Mouse (Mus musculus) bone marrow macrophage, adult 2 months (primary cell): ENCODE data around the gene Cpt1b. TPM values are rescaled to one million over a fixed set of nuclear protein-coding genes. Genes with fewer than 3 reads are reported as not detected.
A peak's percentile ranks its signal among the peaks of the same experiment; 100 is the strongest.

Experiments
- H3K27ac ChIP-seq: 2 replicates; pipeline ENCODE4 v1.5.1; 2012; ENCODE audit warnings: low read depth, low read length; ENCODE audit not compliant: insufficient read depth
- H3K4me1 ChIP-seq: 2 replicates; pipeline ENCODE4 v1.6.1; 2012; ENCODE audit warnings: low read length; ENCODE audit not compliant: control insufficient read depth, insufficient read depth
- H3K4me3 ChIP-seq: 2 replicates; pipeline ENCODE4 v1.5.1; 2012; ENCODE audit warnings: mild to moderate bottlenecking, low read length, moderate library complexity; ENCODE audit not compliant: insufficient read depth
- CTCF ChIP-seq: IDR thresholded peaks from 2 replicates; pipeline ENCODE4 v1.5.1; 2012; ENCODE audit warnings: low read depth, mild to moderate bottlenecking, low read length, moderate library complexity
- POLR2A ChIP-seq: IDR thresholded peaks from 2 replicates; pipeline ENCODE4 v1.6.1; 2012; ENCODE audit warnings: mild to moderate bottlenecking, low read depth, low read length, borderline replicate concordance
- polyA plus RNA-seq: library from polyadenylated mRNA; stranded (reverse); fragments of >200 nt; gene quantifications from 2 replicates; pipeline ENCODE4 v1.2.4, GENCODE M21; 2012; ENCODE audit not compliant: missing spikeins, insufficient read depth, insufficient read length

Cpt1b gene
- polyA plus RNA-seq, 1 experiment, result 2.0 TPM

DNA sequence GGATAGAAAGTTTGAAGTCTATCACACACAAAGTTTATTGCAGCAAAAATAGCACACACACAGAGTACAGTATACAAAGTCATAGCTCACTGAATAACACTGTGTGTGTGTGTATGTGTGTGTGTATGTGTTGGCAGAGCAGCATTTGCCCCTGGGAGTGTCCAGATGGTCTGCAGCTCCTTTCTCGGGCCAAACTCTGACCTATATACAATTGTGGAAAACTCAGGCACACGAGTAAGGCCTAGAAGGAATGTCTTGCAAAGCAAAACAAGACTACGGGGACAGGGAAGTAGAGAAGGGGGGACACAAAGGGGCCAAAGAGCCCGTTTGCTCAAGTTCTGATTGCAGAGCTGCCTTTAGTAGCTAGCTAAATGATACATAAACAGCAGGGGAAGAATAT lies 7.3 kb upstream of the Cpt1b start:
- TF ChIP-seq CTCF (no peak), POLR2A (no peak)
- peaks cover 12% of the 10 kb centered on the region for H3K4me1 ChIP-seq
- no peak overlapping the region for H3K4me3 ChIP-seq
- no peak overlapping the region for H3K27ac ChIP-seq

DNA sequence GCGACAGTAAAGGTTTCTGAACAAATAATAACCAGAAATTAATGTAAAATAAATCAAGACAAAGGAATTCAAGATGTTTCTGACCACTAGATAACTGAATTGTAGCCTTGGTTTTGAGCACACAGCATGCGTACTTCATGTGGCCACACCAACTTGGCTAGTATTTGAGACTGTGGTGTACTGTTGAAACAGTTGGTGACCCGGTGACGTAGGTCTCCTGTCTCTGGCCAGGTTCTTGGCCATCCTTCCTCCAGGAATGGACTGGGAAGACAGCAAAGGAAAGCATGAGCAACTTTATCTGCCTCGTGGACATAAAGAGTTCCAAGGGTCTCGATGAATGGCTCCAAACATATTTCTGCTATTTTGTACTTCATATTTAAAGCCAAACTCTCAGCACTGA lies 6.1 kb upstream of the Cpt1b start:
- no peak for TF ChIP-seq POLR2A
- TF ChIP-seq CTCF, result no peak
- no peak overlapping the region for H3K4me3 ChIP-seq
- H3K4me1 ChIP-seq, result peaks cover 24% of the 10 kb centered on the region
- H3K27ac ChIP-seq, result no peak overlapping the region

DNA sequence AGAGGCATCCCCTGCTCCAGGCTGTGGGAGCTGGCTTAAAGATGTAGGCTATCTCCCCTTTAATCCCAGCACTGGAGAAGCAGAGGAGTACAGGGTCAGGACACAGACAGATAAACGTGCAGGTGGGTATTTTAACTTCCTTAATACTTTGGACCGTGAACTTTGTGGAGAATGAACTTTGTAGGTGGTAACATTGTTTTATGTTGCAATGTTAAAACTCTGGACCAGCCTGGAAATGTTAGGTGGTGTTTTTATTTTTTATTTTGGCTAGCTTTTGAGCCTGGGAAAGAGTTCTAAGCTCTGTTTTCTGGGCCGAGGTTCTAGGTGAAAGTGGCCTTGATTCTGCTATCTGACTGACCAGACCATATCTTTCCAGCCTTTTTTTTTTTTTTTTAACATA lies 5.6 kb upstream of the Cpt1b start:
- H3K4me3 ChIP-seq, result peak overlapping the region; percentile 36; the same call in 1 of the 2 replicates
- H3K27ac ChIP-seq, result no peak overlapping the region
- no peak for TF ChIP-seq POLR2A
- no peak for TF ChIP-seq CTCF
- H3K4me1 ChIP-seq, result peaks cover 29% of the 10 kb centered on the region

DNA sequence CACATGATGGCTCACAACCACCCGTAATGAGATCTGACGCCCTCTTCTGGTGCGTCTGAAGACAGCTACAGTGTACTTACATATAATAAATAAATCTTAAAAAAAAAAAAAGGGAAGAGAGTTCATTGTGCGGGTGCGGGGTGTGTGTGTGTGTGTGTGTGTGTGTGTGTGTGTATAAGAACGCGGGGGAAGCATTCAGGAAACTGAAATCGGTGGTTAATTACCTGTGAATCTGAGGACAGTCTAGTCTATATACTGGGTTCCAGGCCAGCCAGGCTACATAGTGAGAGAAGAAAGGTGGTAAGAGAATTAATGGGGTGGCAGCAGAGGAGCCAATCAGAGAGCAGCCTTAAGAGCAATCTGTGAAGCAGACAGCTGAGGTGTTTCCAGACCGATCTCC lies 5.1 kb upstream of the Cpt1b start:
- Histone ChIP-seq H3K4me1 (peaks cover 32% of the 10 kb centered on the region), H3K4me3 (peak overlapping the region; percentile 63; the same call in 1 of the 2 replicates)

DNA sequence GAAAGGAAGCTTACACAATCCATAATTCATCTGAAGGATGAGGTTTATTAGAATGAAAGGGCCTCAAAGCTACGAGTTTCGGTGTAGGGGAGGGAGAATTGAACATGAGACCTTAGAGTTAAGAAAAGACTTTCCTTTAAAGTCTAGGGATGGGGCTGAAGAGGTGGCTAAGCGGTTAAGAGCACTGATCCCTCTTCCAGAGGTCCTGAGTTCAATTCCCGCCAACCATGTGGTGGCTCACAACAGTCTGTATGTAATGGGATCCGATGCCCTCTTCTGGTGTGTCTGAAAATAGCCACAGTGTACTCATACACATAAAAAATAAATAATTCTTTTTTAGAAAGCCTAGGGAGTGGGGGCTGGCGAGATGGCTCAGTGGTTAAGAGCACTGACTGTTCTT lies 4.7 kb upstream of the Cpt1b start:
- Histone ChIP-seq H3K27ac (peak overlapping the region; percentile 18), H3K4me3 (peak overlapping the region; percentile 63), H3K4me1 (peaks cover 32% of the 10 kb centered on the region)
- TF ChIP-seq CTCF (no peak), POLR2A (no peak)

More for the DNA sequence above, 5.1 kb upstream of the Cpt1b start:
- peak overlapping the region; percentile 18 for H3K27ac ChIP-seq

DNA sequence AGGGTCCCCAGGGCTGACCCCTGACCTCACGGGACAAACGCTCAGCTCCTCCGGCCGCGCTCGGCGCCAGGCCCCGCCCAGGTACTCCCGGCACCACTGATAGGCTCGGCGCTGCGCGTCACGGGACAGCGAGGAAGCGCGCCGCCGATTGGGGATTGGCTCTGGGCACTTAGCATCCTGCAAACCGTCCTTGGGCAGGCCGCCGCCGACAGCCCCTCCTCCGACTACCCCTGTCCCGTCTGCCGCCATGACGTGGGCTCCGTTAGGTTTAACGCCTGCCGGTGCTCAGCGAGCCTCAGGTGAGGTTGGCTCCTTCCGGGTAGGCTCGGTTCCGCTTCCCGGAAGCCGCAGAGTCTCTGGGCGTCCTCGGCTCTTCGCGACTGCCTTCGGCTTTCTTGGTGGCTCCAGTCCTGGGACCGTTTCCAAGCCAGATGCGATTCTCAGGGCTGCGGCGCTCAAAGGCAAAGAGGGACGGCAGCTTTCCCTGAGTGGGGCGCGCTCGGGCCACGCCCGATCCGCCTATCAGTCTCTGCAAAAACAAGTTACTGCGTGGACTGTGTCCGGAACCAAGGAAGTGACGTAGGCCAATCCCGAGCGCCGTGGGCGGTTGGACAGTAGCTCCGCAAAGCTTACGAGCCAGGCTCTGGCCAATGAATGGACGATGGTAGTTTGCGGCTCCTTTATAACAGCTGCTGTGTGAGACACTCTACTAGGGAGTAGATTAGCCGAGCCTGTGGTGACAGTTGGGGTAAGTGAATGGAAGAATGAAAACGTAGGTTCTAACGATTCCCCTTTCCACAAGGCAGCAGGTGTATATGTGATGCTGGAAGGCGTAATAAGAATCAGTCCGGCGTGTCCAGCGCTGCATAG lies 3.9 kb upstream of the Cpt1b start, which contains the start of the genes C730034F03Rik, Gm44502 and Chkb:
C730034F03Rik (plus strand) TSS at position 238 of the 870 bp plus-strand sequence.
Gm44502 (minus strand) TSS at position 345 of the 870 bp plus-strand sequence.
Chkb (minus strand) TSS at position 557 of the 870 bp plus-strand sequence.
- TF ChIP-seq CTCF, result no peak
- no peak for TF ChIP-seq POLR2A
- peak within 1 kb of the TSS; percentile 63 for H3K4me3 ChIP-seq
- peaks cover 32% of the 10 kb centered on the region for H3K4me1 ChIP-seq
- peak within 1 kb of the TSS; percentile 94 for H3K27ac ChIP-seq

DNA sequence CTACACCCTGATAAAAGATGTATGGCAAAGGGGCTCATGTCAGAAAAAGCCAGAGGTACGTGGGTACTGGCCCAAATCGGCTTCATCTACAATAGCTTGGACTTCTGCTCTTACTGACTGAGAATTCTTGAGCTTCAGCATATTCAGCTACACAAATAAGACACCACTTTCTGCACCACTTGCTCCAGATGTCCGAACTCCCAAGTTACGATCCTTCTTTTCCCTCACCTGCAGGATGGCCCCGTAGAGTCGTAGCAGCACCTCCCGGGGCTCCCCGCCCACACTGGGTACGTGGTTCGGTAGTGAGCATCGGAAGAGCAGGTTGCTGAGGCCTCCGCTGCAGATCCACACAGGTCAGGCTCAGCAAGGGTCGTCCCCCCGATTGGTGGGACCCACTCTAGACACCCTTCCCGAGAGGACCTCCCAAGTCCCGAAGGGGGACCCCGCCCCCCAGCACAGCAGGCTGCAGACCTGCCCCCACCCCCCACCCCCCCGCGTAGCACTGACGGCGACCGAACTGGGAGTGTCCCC lies 3.2 kb upstream of the Cpt1b start:
- Histone ChIP-seq H3K27ac (no peak overlapping the region), H3K4me1 (peaks cover 32% of the 10 kb centered on the region), H3K4me3 (peak overlapping the region; percentile 63)
- TF ChIP-seq CTCF (no peak), POLR2A (no peak)

DNA sequence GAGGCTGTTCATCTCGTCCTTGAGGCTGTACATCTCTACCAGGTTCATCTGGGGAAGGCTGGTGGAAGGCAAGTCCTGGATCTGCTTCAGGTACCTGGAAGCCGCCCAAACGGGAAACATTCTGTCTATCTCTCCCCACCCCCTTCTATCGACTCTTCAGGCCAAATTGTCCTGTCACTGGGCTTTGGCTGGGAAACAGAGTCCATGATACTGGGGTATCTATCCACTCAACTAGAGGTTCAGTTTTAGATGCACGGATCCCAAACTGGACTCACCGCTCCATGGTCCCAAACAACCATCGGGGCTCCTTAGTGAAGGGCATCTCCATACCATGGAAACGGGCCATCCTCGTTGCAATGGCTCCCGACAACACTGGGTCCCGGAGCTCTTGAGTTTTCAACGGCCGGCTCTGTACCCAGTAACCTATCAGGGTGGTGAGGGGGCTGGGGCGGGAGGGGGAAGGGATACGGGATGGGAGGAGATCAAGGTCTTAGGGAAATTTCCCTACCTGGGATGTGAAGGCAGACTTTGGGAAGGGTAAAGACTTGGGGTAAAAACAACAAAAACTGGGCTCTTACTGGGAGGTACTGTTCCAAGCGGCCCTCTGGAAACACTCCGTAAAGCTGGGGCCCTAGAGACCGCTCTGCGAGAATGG lies 2.6 kb upstream of the Cpt1b start:
- TF ChIP-seq CTCF (no peak), POLR2A (no peak)
- Histone ChIP-seq H3K4me3 (peak overlapping the region; percentile 63), H3K27ac (no peak overlapping the region), H3K4me1 (peaks cover 32% of the 10 kb centered on the region)

DNA sequence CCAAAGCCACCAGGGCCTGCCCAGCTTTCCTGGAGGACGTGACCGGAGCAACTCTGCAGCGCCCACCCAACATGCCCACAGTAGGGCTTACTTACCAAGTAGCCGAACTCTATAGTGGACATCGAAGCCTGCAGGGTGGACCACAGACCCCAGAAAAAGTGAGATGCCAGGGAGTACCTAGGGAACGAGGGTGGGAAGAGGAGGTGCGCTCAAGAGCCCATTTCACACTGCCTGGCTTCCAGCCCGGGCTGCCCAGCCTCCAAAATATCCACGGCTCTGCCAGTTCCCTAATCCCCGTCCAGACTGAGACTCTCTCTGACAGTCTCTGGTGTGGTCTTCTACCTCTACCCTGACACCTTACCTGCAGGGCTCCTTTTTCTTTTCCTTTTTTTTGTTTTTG lies 1.1 kb upstream of the Cpt1b start:
- Histone ChIP-seq H3K27ac (peak overlapping the region; percentile 10; the same call in 1 of the 2 replicates), H3K4me3 (no peak overlapping the region), H3K4me1 (peaks cover 31% of the 10 kb centered on the region)
- TF ChIP-seq CTCF, result no peak
- no peak for TF ChIP-seq POLR2A

DNA sequence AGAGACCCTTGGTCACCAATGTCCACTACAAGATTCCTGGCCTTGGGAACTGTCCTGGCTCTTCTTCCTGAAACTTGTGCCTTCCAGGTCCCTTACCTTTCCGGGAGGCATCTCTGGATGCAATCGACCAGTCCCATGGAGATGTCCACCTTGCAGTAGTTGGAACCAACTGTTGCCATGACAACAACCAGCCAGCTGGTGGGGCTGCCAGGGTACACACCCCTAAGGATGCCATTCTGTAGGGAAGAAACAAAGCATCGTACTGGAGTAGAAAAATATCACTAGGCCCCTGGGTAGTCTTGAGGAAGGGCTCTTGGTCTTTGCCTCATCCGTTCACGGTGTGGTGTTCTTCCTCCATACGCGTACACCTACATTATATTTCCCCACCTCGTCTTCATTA lies 1.0 kb downstream of the Cpt1b start:
- no peak for TF ChIP-seq POLR2A
- no peak for TF ChIP-seq CTCF
- no peak overlapping the region for H3K4me3 ChIP-seq
- H3K27ac ChIP-seq, result no peak overlapping the region
- peaks cover 23% of the 10 kb centered on the region for H3K4me1 ChIP-seq
